ENCODE assay signal across 8 mouse cellular contexts in the genomic region with DNA sequence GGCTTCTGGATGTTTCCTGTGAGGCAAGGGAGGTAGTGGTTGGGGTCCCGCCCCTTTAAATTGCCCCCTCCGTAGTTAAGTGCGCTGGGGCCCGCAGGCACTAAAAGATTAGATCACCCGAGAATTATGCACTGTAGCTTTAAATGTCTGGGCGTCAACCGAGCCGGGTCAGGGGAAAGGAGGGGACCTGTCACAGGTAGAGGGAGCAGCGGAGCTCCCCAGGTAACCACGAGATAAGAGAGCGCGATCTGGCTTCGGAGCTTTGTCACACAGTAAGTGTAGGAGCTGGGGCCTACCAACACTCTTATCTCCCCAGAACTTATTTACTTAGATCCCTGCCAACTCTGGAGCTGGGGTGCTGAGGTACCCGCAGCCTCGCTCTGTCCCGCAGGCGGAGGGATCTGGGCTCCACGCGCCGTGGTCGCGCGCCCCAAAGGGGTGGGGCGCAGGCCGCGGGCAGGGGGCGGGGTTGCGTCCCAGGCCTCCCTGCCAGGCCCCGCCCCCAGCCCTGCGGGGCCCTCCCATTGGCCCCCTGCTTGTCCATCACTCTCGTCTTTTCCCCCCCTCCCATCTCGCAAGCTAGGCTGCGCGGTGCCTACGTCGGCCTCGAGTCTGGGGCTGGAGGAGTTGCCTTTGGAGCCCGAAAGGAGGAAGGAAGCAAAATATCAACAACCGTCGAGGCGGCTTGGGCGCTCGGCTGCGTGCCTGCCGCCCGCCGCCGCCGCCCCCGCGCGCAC. TPM values are rescaled to one million over a fixed set of nuclear protein-coding genes. Genes with fewer than 3 reads are reported as not detected.
DNase-seq lines count a peak whose midpoint lies in the region; ATAC-seq and TF ChIP-seq lines count a peak whose summit lies in the region.

A gene (plus strand): TSS at position 586 of the 737 bp plus-strand sequence.

- peaks cover 2 to 17% of the 10 kb centered on the region in 2 experiments for H3K36me3 ChIP-seq in CH12.LX (replicated peaks in 1 of 2; ENCODE audit: control insufficient read depth in 1 of 2, insufficient read depth in 1 of 2, low read length in 1 of 2)
- H3K36me3 ChIP-seq in forebrain, embryonic 11.5 days (ENCODE audit: control insufficient read depth, insufficient read depth, low read length), result no peaks in the 10 kb centered on the region
- H3K36me3 ChIP-seq in heart, embryonic 16.5 days (ENCODE audit: control insufficient read depth, insufficient read depth), result no peaks in the 10 kb centered on the region
- H3K36me3 ChIP-seq in liver, embryonic 15.5 days (replicated peaks), result no peaks in the 10 kb centered on the region
- no peaks in the 10 kb centered on the region for H3K36me3 ChIP-seq in neural tube, embryonic 12.5 days

- TF ChIP-seq CTCF in CH12.LX (conservative IDR thresholded peaks at IDR 0.05 in 1 of 2, IDR thresholded peaks at IDR 0.05 in 1 of 2; ENCODE audit: low read depth in 2 of 2, low read length in 2 of 2), result peak in 1 of 2 experiments; percentile 55; a peak in 2 of 4 replicates

- in situ Hi-C loops in CH12.LX (cut with MboI; ENCODE audit: low pct_ligation_motif_present, low pct_unique_long_range_greater_than_20kb, low sequenced_read_pairs), result no loop called here

- H3K27ac ChIP-seq in CH12.LX (ENCODE audit: insufficient read depth, low read depth), result peak within 1 kb of the TSS; percentile 92
- peak within 1 kb of the TSS; percentile 91 for H3K27ac ChIP-seq in forebrain, embryonic 11.5 days (ENCODE audit: low read depth, low read length)
- H3K27ac ChIP-seq in heart, embryonic 16.5 days (ENCODE audit: low read length), result peak within 1 kb of the TSS; percentile 100
- H3K27ac ChIP-seq in liver, embryonic 15.5 days (replicated peaks), result peak within 1 kb of the TSS; percentile 96
- peak within 1 kb of the TSS; percentile 98 for H3K27ac ChIP-seq in neural tube, embryonic 12.5 days

- peak; percentile 97 for DNase-seq in CH12.LX (ENCODE audit: extremely low read depth)
- peak; percentile 95 for DNase-seq in c-Kit-positive CD71-positive TER-119-negative erythroid progenitor cells, embryonic 14.5 days (ENCODE audit: low read depth)
- peak; percentile 98 for DNase-seq in forebrain, embryonic 11.5 days (ENCODE audit: low spot score)
- DNase-seq in kidney, postnatal 36 days, result peak; percentile 97
- peak; percentile 96 for DNase-seq in telencephalon, adult 2 months (ENCODE audit: low read depth, low spot score)

- no peaks in the 10 kb centered on the region for H3K9me3 ChIP-seq in CH12.LX (replicated peaks; ENCODE audit: low read length)
- H3K9me3 ChIP-seq in forebrain, embryonic 11.5 days (ENCODE audit: control insufficient read depth, low read length), result no peaks in the 10 kb centered on the region
- no peaks in the 10 kb centered on the region for H3K9me3 ChIP-seq in heart, embryonic 16.5 days (replicated peaks; ENCODE audit: control insufficient read depth, low read length)
- H3K9me3 ChIP-seq in liver, embryonic 15.5 days (replicated peaks), result no peaks in the 10 kb centered on the region
- no peaks in the 10 kb centered on the region for H3K9me3 ChIP-seq in neural tube, embryonic 12.5 days

- dilution Hi-C loops in CH12.LX (cut with MboI; ENCODE audit: extremely low pct_ligation_motif_present, extremely low pct_unique_long_range_greater_than_20kb, low sequenced_read_pairs), result no loop called here

- H3K9ac ChIP-seq in CH12.LX (ENCODE audit: insufficient read depth, low read depth), result peak within 1 kb of the TSS; percentile 89
- peak within 1 kb of the TSS; percentile 80 for H3K9ac ChIP-seq in forebrain, embryonic 11.5 days (ENCODE audit: low read length)
- H3K9ac ChIP-seq in heart, embryonic 16.5 days (ENCODE audit: low read length), result peak within 1 kb of the TSS; percentile 99
- peak within 1 kb of the TSS; percentile 80 for H3K9ac ChIP-seq in liver, embryonic 15.5 days
- H3K9ac ChIP-seq in neural tube, embryonic 12.5 days, result peak within 1 kb of the TSS; percentile 89

- peaks cover 45% of the 10 kb centered on the region for H3K79me2 ChIP-seq in CH12.LX (replicated peaks; ENCODE audit: control insufficient read depth, extremely low read depth, insufficient read depth, poor library complexity, severe bottlenecking)

- H3K4me2 ChIP-seq in CH12.LX (ENCODE audit: insufficient read depth, low read depth, poor library complexity, severe bottlenecking), result peak within 1 kb of the TSS; percentile 99
- H3K4me2 ChIP-seq in forebrain, embryonic 11.5 days (ENCODE audit: low read depth, low read length, severe bottlenecking), result peak within 1 kb of the TSS; percentile 94
- peak within 1 kb of the TSS; percentile 95 for H3K4me2 ChIP-seq in heart, embryonic 16.5 days (ENCODE audit: low read depth, low read length)
- H3K4me2 ChIP-seq in liver, embryonic 15.5 days, result peak within 1 kb of the TSS; percentile 98
- H3K4me2 ChIP-seq in neural tube, embryonic 12.5 days (replicated peaks), result peak within 1 kb of the TSS; percentile 79

- TF ChIP-seq RAD21 in CH12.LX (IDR thresholded peaks at IDR 0.05; ENCODE audit: low read depth, low read length), result peak; percentile 21

- ATAC-seq in forebrain, embryonic 11.5 days (replicated peaks; ENCODE audit: low FRiP score), result peak; percentile 86
- peak; percentile 82 for ATAC-seq in heart, embryonic 16.5 days (replicated peaks; ENCODE audit: extremely low read depth, insufficient read depth, low FRiP score)
- ATAC-seq in liver, embryonic 15.5 days (ENCODE audit: insufficient read depth), result peak; percentile 82
- peak; percentile 85 for ATAC-seq in neural tube, embryonic 12.5 days (ENCODE audit: low FRiP score, low read depth)

- TF ChIP-seq POLR2A in CH12.LX (IDR thresholded peaks at IDR 0.05; ENCODE audit: low read depth, low read length), result peak; percentile 57; the same call in 1 of the 2 replicates

- under 1% methylated on average over 52 of the region's 52 CpGs for WGBS in forebrain, embryonic 11.5 days
- under 1% methylated on average over 49 of the region's 52 CpGs for WGBS in heart, embryonic 16.5 days
- under 1% methylated on average over 43 of the region's 52 CpGs for WGBS in liver, embryonic 15.5 days (ENCODE audit: insufficient replicate concordance)
- 0% methylated on average over 47 of the region's 52 CpGs for WGBS in neural tube, embryonic 12.5 days

- H3K27me3 ChIP-seq in CH12.LX (replicated peaks), result no peaks in the 10 kb centered on the region
- H3K27me3 ChIP-seq in forebrain, embryonic 11.5 days (ENCODE audit: control insufficient read depth, insufficient read depth, low read length), result peaks cover 21% of the 10 kb centered on the region
- H3K27me3 ChIP-seq in heart, embryonic 16.5 days (ENCODE audit: control insufficient read depth, insufficient read depth, low read length), result no peaks in the 10 kb centered on the region
- H3K27me3 ChIP-seq in liver, embryonic 15.5 days, result peaks cover 18% of the 10 kb centered on the region; the same call in 1 of the 2 replicates
- H3K27me3 ChIP-seq in neural tube, embryonic 12.5 days (replicated peaks), result peaks cover 15% of the 10 kb centered on the region

- H3K4me1 ChIP-seq in CH12.LX (ENCODE audit: control insufficient read depth in 1 of 2, insufficient read depth in 2 of 2), result peaks cover 25 to 59% of the 10 kb centered on the region in 2 experiments
- H3K4me1 ChIP-seq in forebrain, embryonic 11.5 days (replicated peaks; ENCODE audit: control insufficient read depth, insufficient read depth, low read length), result peaks cover 43% of the 10 kb centered on the region
- peaks cover 69% of the 10 kb centered on the region for H3K4me1 ChIP-seq in heart, embryonic 16.5 days (ENCODE audit: control insufficient read depth, insufficient read depth, low read length)
- H3K4me1 ChIP-seq in liver, embryonic 15.5 days (replicated peaks), result peaks cover 97% of the 10 kb centered on the region
- H3K4me1 ChIP-seq in neural tube, embryonic 12.5 days, result peaks cover 59% of the 10 kb centered on the region

- no peak for TF ChIP-seq EP300 in CH12.LX (IDR thresholded peaks at IDR 0.05; ENCODE audit: low read length)

- peak within 1 kb of the TSS; percentile 73 to 96 (median 88) for H3K4me3 ChIP-seq in CH12.LX (replicated peaks in 1 of 3; ENCODE audit: low read depth in 2 of 3, low read length in 2 of 3, poor library complexity in 1 of 3)
- H3K4me3 ChIP-seq in forebrain, embryonic 11.5 days (ENCODE audit: low read depth, low read length), result peak within 1 kb of the TSS; percentile 86
- H3K4me3 ChIP-seq in heart, embryonic 16.5 days (ENCODE audit: low read length), result peak within 1 kb of the TSS; percentile 95
- peak within 1 kb of the TSS; percentile 80 for H3K4me3 ChIP-seq in liver, embryonic 15.5 days (replicated peaks)
- H3K4me3 ChIP-seq in neural tube, embryonic 12.5 days, result peak within 1 kb of the TSS; percentile 93

TF ChIP-seq in CH12.LX, 34 proteins besides CTCF, POLR2A, EP300 and RAD21 (continues in another document):
- TF ChIP-seq MAFK (IDR thresholded peaks at IDR 0.05; ENCODE audit: insufficient replicate concordance, low read length) (no peak), RCOR1 (conservative IDR thresholded peaks at IDR 0.05; ENCODE audit: low read depth, low read length) (no peak), SIN3A (IDR thresholded peaks at IDR 0.05; ENCODE audit: low read length) (peak; percentile 78), GABPA (IDR thresholded peaks at IDR 0.05; ENCODE audit: insufficient replicate concordance, low read depth, low read length) (no peak), MEF2A (IDR thresholded peaks at IDR 0.05; ENCODE audit: borderline replicate concordance, low read depth, low read length) (peak; percentile 29; the same call in 1 of the 2 replicates), USF2 (conservative IDR thresholded peaks at IDR 0.05; ENCODE audit: low read depth, low read length) (no peak), TCF12 (IDR thresholded peaks at IDR 0.05; ENCODE audit: low read depth, low read length) (peak; percentile 78), E2F4 (IDR thresholded peaks at IDR 0.05; ENCODE audit: insufficient replicate concordance, low read depth, low read length) (no peak), JUN (IDR thresholded peaks at IDR 0.05; ENCODE audit: insufficient read depth, low read depth, low read length) (no peak), MYC (IDR thresholded peaks at IDR 0.05; ENCODE audit: low read depth, low read length) (peak; percentile 87; the same call in 1 of the 2 replicates), POLR2AphosphoS2 (IDR thresholded peaks at IDR 0.05; ENCODE audit: low read depth, low read length) (no peak), JUND (conservative IDR thresholded peaks at IDR 0.05; ENCODE audit: low read depth, low read length) (no peak), HCFC1 (IDR thresholded peaks at IDR 0.05; ENCODE audit: low read depth, low read length) (peak; percentile 32), NRF1 (IDR thresholded peaks at IDR 0.05; ENCODE audit: low read depth, low read length) (peak; percentile 49)

RNA-seq across cellular contexts. Expression of the gene that starts here (rescaled TPM):
- total RNA-seq in CH12.LX (2012; rRNA removed) (10.9 and 11.0 TPM in 2 replicates), CH12.LX (2014; rRNA removed) (4.3 and 4.8 TPM in 2 replicates)
- polyA plus RNA-seq in CH12.LX (2012; ENCODE audit: insufficient read length, low read depth), result 51.2 and 75.8 TPM in 2 replicates
- polyA plus RNA-seq in forebrain, embryonic 11.5 days (2014; fragmentation: Nextera tagmentation; extraction: Ambion mirVana), result 17.3 and 19.7 TPM in 2 replicates
- 40.5 and 44.7 TPM in 2 replicates for polyA plus RNA-seq in heart, embryonic 16.5 days (2015; fragmentation: Nextera tagmentation; extraction: Ambion mirVana)
- polyA plus RNA-seq in liver, embryonic 15.5 days (2015; fragmentation: Nextera tagmentation; extraction: Ambion mirVana), result 6.8 and 7.1 TPM in 2 replicates
- 17.6 and 19.8 TPM in 2 replicates for polyA plus RNA-seq in neural tube, embryonic 12.5 days (2016; fragmentation: Nextera tagmentation; extraction: Ambion mirVana)

Comparison
In these comparisons a context has a peak if more than half of its experiments do, and no peak if none do; other contexts are left out.
1. Peak in every context shown above with its lines: DNase-seq, ATAC-seq, H3K4me3 ChIP-seq and H3K27ac ChIP-seq.